Mouse (Mus musculus) c-Kit-positive CD71-positive TER-119-positive erythroid progenitor cells, embryonic 14.5 days (primary cell): Measurements from ENCODE around the gene Rd3.
A peak's percentile ranks its signal among the peaks of the same experiment; 100 is the strongest.

ENCODE experiments used
- DNase-seq: peaks from one replicate; pipeline ENCODE4 v3.0.0-alpha.2; 2013; ENCODE audit warnings: low spot score

Gene Rd3

DNA sequence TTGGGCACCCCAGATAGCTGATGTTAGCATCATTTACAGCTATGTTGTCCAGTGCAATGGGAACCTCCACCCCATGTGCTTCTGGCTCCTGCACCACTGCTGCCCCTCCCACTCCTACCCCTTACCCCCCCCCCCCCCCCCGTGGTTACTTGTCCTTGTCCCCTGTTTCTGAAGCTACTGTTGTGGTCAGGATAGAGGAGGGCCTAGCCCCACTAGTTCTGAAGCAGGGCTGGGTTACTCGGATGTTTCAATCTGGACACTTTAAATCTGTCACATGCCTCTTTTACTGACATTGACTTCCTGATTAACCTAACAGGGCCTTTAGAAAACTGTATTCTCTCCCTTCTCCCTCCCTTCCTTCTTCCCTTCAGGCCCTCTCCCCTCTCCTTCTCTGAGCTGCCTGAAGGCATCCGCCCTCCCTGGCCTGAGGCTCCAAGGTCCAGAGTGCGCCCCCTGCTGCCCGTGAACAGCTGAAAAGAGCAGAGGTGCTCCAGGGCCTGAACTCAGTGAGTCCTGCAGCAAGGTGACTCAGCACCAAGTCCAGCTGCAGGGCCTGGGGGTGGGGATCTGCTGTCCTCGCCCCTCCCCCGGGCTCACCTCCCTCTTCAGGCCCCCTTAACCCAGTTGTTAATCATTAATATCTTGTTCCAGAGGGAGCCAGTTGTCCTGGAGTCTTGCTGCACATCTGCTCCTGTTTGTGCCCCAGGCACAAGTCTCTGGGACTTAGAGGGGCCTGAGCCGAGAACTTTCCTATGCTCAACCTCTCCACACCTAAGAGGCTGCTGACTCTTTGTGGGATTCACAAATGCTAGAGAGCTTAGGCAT lies 13.0 kb upstream of the Rd3 start:
- DNase-seq, result peak; percentile 70

DNA sequence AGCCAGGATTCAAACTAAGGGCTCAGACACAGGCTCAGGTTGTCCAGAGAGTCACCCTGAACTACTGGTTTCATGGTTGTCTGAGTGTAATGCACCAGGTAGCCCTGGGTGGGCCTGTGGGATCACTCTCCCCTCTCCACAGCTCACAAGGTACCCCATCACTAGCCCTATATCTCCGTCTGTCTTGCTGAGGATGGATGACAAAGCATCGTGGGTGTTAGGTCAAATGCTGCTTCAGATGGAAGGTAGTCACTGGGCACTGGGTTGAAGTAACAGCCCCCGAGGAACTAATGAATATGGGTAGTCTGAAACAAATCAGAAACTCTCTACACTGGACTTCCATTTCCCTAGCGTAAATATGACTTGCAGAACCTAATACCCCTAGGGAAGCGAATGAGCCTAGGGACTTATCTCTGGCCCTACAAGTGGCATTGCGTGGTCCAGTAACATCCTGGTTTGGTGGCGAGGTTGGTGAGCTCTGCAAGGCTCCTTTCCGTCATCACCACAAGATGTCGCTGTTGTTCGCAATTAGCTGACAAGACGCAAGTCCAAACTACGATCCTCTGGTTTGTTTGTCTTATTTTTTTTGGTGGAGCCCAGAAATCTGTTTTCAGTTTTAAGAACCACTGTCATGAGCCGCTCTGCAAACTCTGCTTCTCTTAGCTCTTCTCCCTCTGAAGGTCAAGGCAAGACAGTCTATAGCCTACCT lies 12.2 kb upstream of the Rd3 start:
- peak; percentile 79 for DNase-seq

DNA sequence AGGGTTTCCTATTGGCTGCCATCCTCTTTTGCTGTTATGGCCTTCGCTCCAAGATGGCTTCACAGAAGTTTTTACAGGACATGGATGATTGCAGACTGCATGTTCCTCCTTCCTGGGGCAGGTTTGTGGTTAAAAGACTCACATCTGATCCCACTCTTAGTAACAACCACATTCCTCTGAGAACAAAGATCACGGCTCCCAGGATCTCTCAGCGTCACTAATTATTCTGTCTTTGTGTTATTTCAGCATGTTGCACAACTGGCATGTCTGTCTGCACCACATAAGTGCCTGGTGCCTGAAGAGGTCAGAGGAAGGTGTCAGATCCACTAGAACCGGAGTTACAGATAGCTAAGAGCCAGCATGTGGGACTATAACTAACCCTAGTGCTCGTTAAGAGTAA lies 7.2 kb upstream of the Rd3 start:
- DNase-seq, result no peak

DNA sequence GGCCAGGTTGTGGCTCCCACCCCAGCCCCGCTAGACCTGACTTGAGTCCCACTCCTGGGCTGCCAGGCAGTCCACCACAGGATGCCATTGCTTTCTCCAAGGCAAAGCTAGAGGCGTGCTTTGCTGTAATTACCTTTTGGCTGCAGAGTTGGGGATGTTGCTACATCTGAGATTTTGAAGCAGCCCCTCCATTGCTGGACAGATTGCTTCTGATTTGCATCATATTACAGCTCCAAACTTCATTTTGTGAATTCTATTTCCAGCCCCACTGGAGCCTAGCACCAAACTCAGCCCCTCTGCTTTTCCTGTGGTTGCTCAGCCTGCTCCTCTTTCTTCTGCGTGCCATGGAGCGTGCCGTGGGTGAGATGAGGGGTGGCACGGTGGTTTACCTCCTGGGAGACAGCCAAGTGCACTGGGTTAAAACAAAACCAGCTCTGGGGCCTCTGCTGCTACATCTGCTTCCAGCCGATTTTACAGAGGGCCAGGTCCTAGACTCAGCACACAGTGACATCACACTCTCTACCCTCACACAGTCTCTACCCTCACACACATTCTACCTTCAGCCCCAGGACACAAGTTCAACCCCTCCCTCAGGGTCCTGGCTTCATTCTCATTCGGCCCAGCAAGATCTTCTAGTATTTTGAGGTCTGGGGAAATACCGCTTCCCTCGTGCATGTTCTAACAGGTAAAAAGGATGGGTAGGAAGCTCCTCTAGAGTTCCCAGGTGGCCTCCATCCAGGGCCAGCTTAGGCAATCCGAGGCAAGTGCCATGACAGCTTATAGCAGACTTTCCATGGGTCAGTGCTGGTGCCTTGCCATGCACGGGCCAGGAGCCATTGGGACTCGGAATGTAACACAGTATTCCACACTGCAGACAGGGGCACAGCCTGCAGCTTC lies 2.4 kb upstream of the Rd3 start:
- no peak for DNase-seq

DNA sequence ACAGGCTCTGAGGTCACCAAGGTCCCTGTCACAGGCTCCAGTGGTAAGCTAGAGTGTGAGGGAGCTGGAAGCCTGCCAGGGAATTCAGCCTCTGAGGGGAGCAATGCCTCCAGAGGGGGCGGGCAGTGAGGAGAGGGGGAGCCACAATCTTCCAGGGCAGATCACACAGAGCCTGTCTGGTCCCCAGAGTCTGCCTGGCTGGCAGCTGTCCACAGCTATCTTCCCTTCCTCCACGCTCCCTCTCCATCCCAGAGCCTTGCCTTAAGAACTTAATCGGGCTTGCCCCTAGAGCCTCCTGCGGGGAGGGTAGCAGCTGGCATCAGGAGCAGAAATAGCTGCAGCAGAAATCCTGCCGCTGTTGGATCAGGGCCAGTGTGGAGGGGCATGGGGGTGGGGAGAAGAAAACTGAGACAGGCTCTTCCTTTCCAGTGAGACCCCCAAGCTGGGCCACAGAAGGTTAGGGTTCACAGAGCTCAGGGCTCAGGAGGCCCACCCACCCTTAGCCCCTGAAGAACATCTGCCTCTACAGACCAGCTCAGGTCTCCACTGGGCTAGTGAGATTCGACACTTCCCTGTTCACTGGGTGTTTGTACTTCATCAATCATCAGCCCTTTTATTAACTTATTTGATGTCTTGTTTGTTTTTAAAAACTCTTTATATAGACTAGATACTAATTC lies 4.4 kb downstream of the Rd3 start:
- no peak for DNase-seq

DNA sequence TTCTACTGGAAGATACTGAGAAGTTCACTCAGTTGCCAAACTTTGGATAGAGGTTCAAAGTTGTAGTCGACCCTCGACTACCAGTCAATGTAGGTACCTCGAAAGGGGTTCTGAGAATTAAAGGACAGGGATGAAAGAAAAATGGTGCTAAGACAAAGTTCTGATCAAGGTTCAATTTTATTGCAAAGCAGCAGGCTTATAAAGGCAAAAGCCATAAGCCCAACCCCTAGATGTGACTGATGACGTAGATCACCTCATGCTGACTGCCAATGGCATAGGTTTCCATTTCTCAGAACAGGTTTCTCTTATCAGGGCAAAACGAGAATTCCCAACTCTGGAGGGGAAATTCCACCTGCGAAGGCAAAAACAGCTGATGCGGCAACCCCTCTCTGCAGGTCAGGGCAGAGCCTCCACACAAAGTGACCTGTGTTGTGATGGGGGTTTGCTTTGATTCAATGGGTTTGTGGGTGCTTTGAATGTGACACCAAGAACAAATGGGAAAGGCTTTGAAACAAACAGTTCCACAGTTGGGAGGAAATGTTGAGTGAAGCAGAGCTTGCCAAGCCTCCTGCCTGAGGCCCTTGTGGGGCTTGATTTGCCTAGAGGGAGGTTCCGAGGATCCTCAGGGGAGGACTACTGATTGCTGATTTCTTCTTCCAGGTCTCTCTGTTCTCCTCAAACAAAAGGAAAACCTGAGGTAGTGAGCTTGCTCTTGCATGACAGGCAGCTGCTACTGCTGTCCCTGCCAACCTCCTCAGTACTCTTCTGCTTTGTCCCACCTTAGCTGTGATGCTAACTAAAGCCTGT lies 9.7 kb downstream of the Rd3 start:
- no peak for DNase-seq

DNA sequence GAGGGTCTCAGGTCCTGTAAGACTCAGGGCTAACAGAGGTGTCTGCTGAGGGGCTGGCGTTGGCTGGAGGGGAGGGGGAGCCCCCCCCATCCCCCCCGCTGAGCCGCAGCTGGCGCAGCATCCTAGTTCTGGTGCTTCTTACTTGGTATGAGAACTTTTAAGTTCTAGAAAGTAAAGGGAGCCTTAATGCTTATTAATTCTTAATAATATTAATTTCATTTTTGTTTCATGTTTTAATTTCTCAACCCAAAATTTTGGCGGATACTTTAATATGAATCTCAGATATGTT lies 10.3 kb downstream of the Rd3 start:
- DNase-seq, result no peak

DNA sequence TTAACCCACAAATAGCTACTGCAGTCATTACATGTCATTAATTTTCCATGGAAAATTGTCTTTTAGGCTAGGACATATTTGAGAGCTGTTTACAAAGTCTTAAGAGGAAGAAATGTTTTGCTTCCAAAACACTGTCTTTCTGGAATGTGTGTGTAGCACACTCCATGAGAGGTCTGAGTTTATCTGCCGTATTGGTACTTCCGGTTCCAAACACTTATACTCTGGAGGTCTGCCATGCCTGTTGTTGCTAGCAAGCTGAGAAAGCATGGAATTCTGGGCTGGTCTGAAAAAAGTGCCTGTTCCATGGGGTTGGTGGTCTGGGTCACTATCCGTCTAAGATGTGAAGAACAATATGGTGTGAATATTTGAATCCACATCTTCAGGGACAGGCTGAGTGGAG lies 11.5 kb downstream of the Rd3 start:
- no peak for DNase-seq

DNA sequence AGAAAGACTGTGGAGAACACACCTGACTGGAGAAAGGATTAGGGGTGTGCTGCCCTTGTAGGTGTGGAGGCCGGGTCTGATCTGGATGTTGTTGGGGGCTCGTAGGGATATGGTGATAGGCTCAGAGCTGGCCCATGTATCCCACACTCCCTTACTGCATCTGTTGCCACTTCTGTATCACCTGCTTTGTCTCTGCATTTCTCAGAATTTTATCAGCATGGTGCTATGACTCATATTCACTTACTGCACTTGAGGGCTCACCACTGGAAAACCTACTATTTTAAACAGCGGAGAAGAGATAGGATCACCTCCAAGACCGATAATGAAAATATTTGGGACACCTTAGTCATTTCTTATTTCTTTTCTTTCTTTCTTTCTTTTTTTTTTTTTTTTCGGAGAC lies 11.9 kb downstream of the Rd3 start:
- DNase-seq, result no peak

DNA sequence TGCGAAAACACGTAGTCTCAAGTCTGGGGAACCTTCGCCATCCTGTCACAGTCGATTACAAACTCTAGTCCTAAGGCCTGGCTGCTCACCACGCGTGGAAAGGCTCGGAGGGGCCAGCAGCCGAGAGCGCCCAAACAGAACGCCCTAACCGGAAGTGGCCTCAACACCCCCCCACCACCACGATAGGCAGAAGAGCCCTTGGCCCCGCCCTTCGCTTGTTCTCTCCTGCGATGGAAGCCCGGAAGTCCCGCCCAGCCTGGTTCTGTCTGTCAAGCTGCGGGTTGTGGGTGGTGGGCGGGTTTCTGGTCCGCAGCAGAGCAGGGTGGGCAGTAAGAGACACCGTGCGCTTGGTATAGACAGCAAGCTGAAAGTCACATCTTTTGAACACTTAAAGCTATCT lies 12.8 kb downstream of the Rd3 start:
- DNase-seq, result peak; percentile 90

DNA sequence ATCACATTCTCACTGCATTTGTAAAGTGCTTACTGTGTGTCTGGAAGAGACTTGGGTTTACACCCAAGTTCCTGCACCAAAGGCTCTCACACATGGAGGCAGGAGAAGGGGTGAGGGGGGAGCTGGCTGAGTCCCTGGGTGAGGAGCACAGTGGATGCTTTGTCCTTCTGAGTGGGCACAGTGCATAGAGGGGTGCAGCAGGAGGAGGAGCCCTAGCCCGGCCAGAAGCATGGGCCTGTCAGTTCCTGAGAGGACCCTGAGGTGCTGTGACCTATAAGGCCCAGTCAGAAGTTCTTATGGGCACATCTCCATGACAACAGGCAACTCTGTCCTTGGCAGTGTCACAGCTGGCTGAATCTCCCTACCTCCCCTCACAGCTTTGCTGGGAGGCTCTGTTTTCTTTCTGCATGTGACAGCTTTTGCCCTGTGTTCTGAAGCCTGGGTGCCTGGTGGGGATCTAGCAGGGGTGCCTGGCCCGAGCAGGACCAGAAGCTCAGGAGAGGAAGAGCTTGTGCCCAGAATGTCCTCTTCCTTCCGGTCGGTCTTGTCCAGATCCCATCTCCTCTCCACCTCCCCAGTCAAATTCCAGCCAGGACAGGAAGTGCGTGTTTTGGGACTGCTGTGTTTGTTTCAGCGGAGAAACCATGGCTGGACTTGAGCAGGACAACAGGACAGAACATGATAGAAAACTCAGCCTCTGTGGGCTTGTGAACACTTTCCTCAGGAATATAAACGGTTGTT lies 15.0 kb downstream of the Rd3 start:
- DNase-seq, result no peak

DNA sequence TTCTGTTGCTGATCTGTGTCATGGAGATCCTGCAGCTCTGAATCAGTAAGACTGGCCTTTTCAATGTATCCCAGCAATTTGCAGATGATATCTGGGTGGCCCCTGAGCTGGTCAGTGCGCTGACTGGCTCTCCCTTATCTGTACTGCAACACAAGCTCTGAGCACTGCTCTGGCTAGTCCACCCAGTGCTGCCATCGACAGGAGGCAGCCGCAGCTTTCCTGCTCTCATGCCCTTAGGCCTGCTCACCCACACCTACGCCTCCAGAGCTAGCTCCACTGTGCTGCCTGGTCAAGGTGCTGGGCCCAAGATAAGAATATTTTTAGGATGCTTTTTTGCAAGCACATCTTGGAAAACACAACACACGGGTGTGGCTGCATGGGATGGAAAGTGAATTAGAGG lies 17.3 kb downstream of the Rd3 start:
- peak; percentile 67 for DNase-seq

DNA sequence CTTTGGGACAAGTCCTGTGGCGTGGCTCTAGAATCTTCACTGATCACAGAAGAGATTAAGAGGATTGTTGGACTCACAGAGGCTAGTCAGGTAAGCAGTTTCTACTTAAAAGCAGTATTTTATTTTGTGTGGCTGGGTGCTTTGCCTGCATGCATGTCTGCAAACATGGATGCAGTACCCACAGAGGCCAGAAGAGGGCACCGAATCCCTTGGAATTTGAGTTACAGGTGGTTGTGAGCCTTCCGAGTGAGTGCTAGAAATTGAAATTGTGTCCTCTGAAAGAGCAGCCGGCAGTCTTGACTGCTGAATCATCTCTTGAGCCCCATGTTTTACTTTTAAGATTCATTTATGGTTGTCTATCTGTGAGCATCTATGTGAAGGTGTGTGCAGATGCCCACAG lies 18.3 kb downstream of the Rd3 start:
- DNase-seq, result peak; percentile 75

DNA sequence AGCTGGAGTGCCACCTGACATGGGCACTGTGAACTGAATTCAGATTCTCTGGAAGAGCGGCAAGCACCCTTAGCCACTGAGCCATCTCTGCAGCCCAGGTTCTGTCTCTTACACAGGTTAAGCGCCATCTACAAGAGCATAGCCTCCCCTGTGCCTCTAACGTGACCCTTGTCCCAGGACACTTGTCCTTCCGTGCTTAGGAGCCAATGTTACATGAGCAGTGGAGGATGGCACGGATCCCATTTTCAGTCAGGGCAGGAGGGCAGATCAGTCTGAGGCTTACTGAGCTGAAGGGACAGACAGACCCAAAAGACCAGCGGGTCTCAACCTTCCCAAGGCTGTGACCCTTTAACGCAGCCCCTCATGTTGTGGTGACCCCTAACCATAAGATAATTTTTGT lies 18.7 kb downstream of the Rd3 start:
- DNase-seq, result no peak

DNA sequence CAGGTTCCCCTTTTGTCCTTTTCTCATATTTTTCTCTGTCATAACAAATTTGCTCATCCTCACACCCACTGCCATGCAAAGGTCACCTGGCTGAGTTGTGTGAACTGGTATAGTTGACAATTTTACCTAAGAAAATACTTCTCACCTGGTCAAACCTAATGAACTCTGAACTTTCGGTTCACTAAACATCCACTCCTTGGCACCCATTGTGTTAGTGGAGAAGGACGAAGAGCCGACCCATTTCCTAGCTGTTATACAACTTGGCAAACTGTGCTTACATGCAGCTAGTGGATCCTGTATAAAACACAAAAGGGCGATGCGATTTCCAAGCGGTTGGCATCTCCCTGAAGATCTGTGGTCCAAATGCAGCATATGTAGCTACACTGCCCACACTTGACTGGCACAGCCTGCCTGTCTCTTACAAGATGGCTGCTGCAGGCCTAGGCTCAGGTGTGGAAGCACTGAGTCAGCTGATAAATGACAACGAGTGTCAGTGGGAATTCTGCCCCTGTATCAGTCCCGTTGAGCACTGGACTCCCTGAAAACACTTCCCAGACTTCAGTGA lies 19.5 kb downstream of the Rd3 start:
- DNase-seq, result no peak

DNA sequence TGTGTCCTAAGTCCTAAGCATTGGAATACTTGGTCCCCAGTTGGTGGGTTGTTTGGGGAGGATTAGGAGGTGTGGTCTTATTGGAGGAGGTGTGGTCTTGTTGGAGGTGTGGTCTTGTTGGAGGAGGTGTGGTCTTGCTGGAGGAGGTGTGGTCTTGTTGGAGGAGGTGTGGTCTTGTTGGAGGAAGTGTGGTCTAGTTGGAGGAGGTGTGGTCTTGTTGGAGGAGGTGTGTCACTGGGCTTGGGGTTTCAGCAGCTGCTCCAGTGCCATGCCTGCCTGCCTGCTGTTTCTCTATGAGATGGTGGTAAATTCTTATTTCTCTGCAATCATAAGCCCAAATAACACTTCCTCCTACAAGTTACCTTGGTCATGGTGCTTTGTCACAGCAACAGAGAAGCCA lies 21.9 kb downstream of the Rd3 start:
- DNase-seq, result no peak
